Mouse (Mus musculus) liver, postnatal 0 days (tissue): ENCODE data around the gene Fem1a. TPM values are rescaled to one million over a fixed set of nuclear protein-coding genes. Genes with fewer than 3 reads are reported as not detected.

Source experiments
- ATAC-seq: fragments of 200-750 bp; cut with Nextera tagmentation; 2 replicates; pipeline ENCODE4 v1.8.0; 2017; ENCODE audit warnings: mild to moderate bottlenecking, moderate library complexity
- DNase-seq: peaks from one replicate; pipeline ENCODE4 v3.0.0-alpha.2; 2016
- H3K27ac ChIP-seq: fragments of 300-500 bp; sonication (generic); 2 replicates; pipeline ENCODE4 v1.5.1; 2014; ENCODE audit warnings: antibody characterized with exemption, moderate library complexity, mild to moderate bottlenecking, low read depth
- H3K27me3 ChIP-seq: fragments of 300-500 bp; sonication (generic); 2 replicates; pipeline ENCODE4 v1.6.1; 2014; ENCODE audit warnings: low read length, control low read depth, mixed read lengths; ENCODE audit not compliant: insufficient read depth
- H3K36me3 ChIP-seq: fragments of 300-500 bp; sonication (generic); replicated peaks from 2 replicates; pipeline ENCODE4 v1.6.1; 2014; ENCODE audit warnings: mild to moderate bottlenecking, control low read depth, low read length, moderate library complexity, mixed read lengths; ENCODE audit not compliant: insufficient read depth
- H3K4me1 ChIP-seq: fragments of 300-500 bp; sonication (generic); 2 replicates; pipeline ENCODE4 v1.6.1; 2014; ENCODE audit warnings: antibody characterized with exemption, mild to moderate bottlenecking, control low read depth; ENCODE audit not compliant: insufficient read depth
- H3K4me2 ChIP-seq: fragments of 300-500 bp; sonication (generic); 2 replicates; pipeline ENCODE4 v1.6.1; 2014; ENCODE audit warnings: low read depth, mild to moderate bottlenecking, low read length, moderate library complexity, mixed read lengths
- H3K4me3 ChIP-seq: fragments of 300-500 bp; sonication (generic); 2 replicates; pipeline ENCODE4 v1.5.1; 2014; ENCODE audit warnings: low read depth, low read length
- H3K9ac ChIP-seq: fragments of 300-500 bp; sonication (generic); replicated peaks from 2 replicates; pipeline ENCODE4 v1.6.1; 2014; ENCODE audit warnings: mild to moderate bottlenecking, moderate library complexity
- H3K9me3 ChIP-seq: fragments of 300-500 bp; sonication (generic); 2 replicates; pipeline ENCODE4 v1.6.1; 2016; ENCODE audit warnings: mild to moderate bottlenecking, control low read depth, low read length, mixed read lengths
- CTCF ChIP-seq: sonication (generic); IDR thresholded peaks from 2 replicates; pipeline ENCODE4 v1.5.1; 2016; ENCODE audit warnings: antibody characterized with exemption, low read depth
- EP300 ChIP-seq: IDR thresholded peaks from 2 replicates; pipeline ENCODE4 v1.6.1; 2016; ENCODE audit warnings: antibody characterized with exemption, low read depth, mild to moderate bottlenecking
- WGBS: fragments of 180-500 bp; shearing (Covaris S2); extraction: QIAGEN DNeasy Blood & Tissue Kit; methylation state at CpG from one replicate; pipeline ENCODE4 v1.1.7; 2014; ENCODE audit not compliant: insufficient replicate concordance; 5-methylcytosine and 5-hydroxymethylcytosine counted together
- polyA plus RNA-seq: library from polyadenylated mRNA; unstranded; fragments of >200 nt; fragmentation: Nextera tagmentation; extraction: Ambion mirVana; gene quantifications from 2 replicates; pipeline ENCODE4 v1.2.1, GENCODE M21; 2015

The Fem1a gene
- polyA plus RNA-seq, 1 experiment from 2014 or later = 5.2 TPM

DNA sequence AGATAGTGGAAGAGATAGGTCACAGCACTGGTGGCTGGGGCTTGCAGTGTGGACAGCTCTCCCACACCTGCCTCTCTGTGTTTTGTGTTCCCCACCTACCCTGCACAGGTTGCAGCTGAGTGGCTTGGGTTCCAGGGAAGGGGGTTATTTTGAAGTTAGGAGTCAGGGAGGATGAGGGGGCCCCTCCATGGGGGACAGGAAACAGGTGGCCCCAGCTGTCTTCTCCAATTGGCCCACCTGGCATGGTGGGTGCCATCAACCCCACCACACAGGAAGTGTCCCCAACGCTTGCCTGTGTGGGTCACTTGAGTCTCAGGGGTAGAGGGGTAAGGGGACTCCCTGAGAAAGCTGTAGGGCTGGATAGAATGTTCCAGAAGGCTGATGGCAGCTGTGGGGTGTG lies 36.7 kb downstream of the Fem1a start:
- no peak for TF ChIP-seq CTCF
- TF ChIP-seq EP300 = no peak
- no peak overlapping the region for H3K4me2 ChIP-seq
- peaks cover 33% of the 10 kb centered on the region for H3K4me1 ChIP-seq
- ATAC-seq (no peak), DNase-seq (no peak)
- no peak overlapping the region for H3K9ac ChIP-seq
- no peak overlapping the region for H3K4me3 ChIP-seq
- WGBS = 54% methylated on average over 1 of the region's 1 CpGs
- H3K27ac ChIP-seq = peak overlapping the region; percentile 61
- H3K9me3 ChIP-seq = no peaks in the 10 kb centered on the region
- no peaks in the 10 kb centered on the region for H3K36me3 ChIP-seq
- H3K27me3 ChIP-seq = no peaks in the 10 kb centered on the region

DNA sequence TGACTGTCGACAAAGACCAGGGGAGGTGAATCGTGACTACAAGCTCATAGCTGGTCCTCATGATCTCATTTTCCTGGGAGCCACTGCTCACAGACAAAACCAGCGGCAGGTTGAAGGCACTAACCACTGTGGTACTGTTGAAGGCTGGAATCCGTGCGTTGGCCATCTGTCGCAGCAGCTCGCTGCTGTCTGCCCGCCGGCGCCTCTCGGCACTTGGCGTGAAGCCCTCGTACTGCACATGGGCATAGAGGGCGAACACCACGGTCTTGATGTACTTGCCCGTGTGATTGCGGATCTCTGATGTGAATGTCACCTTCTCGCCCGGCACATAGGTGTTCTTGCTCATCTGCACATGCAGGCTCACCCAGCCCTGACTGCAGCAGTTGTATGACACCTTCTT lies 37.6 kb downstream of the Fem1a start:
- H3K4me3 ChIP-seq = no peak overlapping the region
- no peak for TF ChIP-seq CTCF
- TF ChIP-seq EP300 = no peak
- 86% methylated on average over 19 of the region's 19 CpGs for WGBS
- no peak for ATAC-seq
- H3K4me1 ChIP-seq = peaks cover 24% of the 10 kb centered on the region
- no peaks in the 10 kb centered on the region for H3K9me3 ChIP-seq
- H3K27ac ChIP-seq = no peak overlapping the region
- H3K9ac ChIP-seq = no peak overlapping the region
- DNase-seq = no peak
- H3K36me3 ChIP-seq = no peaks in the 10 kb centered on the region
- no peak overlapping the region for H3K4me2 ChIP-seq
- H3K27me3 ChIP-seq = no peaks in the 10 kb centered on the region

DNA sequence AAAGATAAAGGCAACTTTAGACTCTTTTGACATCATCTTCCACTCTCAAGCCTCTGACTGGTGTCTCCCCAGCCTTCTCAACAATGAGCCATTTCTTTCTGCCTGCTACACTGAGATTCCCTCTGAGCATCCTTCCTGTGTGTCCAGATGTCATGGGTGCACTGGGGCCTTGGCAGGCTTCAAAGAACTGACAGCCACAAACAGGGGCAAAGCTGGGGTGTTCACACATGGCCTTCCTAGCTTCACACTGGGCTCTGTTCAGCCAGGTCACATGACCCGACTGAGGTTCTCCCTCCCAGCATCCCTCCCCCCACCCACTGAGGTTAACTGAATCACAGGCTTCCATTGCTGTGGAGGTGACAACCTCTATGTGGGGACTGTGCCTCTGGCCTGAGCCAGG lies 39.6 kb downstream of the Fem1a start:
- Histone ChIP-seq H3K27me3 (no peaks in the 10 kb centered on the region), H3K9ac (no peak overlapping the region), H3K9me3 (no peaks in the 10 kb centered on the region), H3K4me3 (no peak overlapping the region), H3K36me3 (no peaks in the 10 kb centered on the region), H3K4me2 (no peak overlapping the region), H3K4me1 (peaks cover 11% of the 10 kb centered on the region), H3K27ac (no peak overlapping the region)
- DNase-seq = no peak
- WGBS = 62% methylated on average over 1 of the region's 1 CpGs
- no peak for TF ChIP-seq EP300
- no peak for TF ChIP-seq CTCF
- ATAC-seq = no peak

DNA sequence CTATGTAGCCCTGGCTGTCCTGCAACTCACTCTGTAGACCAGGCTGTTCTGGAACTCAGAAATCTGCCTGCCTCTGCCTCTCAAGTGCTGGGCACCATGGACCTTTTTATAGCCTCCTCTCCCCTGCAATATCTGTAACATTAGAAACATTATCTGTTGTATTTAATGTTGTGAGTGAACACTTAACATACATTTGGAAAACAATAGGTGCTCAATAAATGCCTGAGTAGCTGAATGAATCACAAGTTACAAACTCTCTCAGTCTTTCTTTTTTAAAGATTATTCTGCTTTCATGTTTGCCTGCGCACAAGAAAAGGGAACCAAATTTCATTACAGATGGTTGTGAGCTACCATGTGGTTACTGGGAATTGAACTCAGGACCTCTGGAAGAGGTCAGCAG lies 41.6 kb downstream of the Fem1a start:
- no peak for ATAC-seq
- no peak overlapping the region for H3K9ac ChIP-seq
- no peak for TF ChIP-seq EP300
- TF ChIP-seq CTCF = no peak
- H3K9me3 ChIP-seq = no peaks in the 10 kb centered on the region
- 84% methylated on average over 1 of the region's 1 CpGs for WGBS
- H3K36me3 ChIP-seq = no peaks in the 10 kb centered on the region
- no peak overlapping the region for H3K27ac ChIP-seq
- H3K4me3 ChIP-seq = no peak overlapping the region
- no peaks in the 10 kb centered on the region for H3K27me3 ChIP-seq
- peaks cover 13% of the 10 kb centered on the region for H3K4me1 ChIP-seq
- H3K4me2 ChIP-seq = no peak overlapping the region
- no peak for DNase-seq

DNA sequence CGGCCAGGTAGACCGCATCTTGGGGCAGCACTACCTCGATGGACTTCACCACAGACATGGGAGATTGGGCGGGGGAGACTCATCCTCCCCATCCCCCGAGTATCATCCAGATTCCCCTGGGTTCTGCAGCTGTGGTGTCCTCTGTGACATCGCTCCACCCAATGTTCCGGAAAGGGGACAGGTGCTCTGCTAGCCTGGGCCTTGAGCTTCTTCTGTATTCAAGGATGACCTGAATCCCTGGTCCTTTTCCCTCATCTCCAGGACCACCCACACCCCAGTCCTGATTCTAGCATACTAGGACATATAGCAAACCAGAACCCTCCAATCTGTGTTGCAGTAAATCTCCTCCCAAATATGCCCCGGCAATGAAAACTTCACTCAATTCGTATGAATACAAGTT lies 43.6 kb downstream of the Fem1a start, which contains the start of gene Arrdc5:
TSS of gene Arrdc5 (minus strand) at position 101 of the 400 bp plus-strand sequence.
- no peaks in the 10 kb centered on the region for H3K27me3 ChIP-seq
- no peak within 1 kb of the TSS for H3K9ac ChIP-seq
- ATAC-seq (no peak), DNase-seq (no peak)
- no peaks in the 10 kb centered on the region for H3K36me3 ChIP-seq
- H3K4me3 ChIP-seq = no peak within 1 kb of the TSS
- TF ChIP-seq EP300 = no peak
- TF ChIP-seq CTCF = no peak
- H3K27ac ChIP-seq = no peak within 1 kb of the TSS
- H3K4me2 ChIP-seq = no peak within 1 kb of the TSS
- 86% methylated on average over 9 of the region's 9 CpGs for WGBS
- no peaks in the 10 kb centered on the region for H3K9me3 ChIP-seq
- H3K4me1 ChIP-seq = peaks cover 26% of the 10 kb centered on the region

DNA sequence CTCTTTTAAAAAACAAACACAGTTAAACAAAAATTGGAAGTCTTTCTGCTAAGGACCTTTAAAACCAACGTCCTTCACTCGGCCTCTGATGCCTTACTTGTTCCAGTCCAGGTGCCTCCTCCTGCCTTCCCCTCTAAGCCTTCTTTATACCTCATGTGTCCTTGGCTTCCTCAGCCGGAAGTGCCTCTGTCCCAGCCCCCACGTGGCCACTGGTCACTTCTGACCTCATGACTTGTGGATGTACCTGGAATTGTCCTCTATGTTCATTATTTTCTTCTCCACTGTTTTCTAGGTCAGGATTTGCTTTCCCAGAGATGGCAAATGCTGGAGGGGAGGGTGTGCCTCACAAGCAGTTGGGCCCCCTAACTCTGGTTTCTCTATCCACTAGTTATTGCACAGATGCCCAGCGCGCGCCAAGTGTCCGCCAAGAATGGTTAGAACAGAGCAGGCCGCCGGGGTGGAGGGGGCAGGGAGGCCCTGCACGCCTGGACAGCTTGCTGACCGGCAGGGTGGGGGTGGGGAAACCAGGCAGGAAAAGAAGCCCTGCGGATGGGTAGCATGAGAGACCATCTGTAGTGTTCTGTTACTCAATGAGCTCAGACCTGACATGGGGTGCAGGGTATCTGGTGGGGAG lies 45.9 kb downstream of the Fem1a start:
- WGBS = 43% methylated on average over 13 of the region's 13 CpGs
- H3K4me3 ChIP-seq = peak overlapping the region; percentile 62

More for the DNA sequence above, 45.9 kb downstream of the Fem1a start:
- no peaks in the 10 kb centered on the region for H3K27me3 ChIP-seq
- H3K9ac ChIP-seq = peak overlapping the region; percentile 61
- peak overlapping the region; percentile 88 for H3K4me2 ChIP-seq
- TF ChIP-seq CTCF (no peak), EP300 (no peak)
- no peaks in the 10 kb centered on the region for H3K9me3 ChIP-seq
- H3K4me1 ChIP-seq = peaks cover 41% of the 10 kb centered on the region
- ATAC-seq = peak; percentile 21; the same call in 1 of the 2 replicates
- peak; percentile 61 for DNase-seq
- peaks cover 21% of the 10 kb centered on the region for H3K36me3 ChIP-seq
- H3K27ac ChIP-seq = peak overlapping the region; percentile 80
